Mouse (Mus musculus) CH12.LX (cell line): Measurements from ENCODE around the gene Prap1. TPM values are rescaled to one million over a fixed set of nuclear protein-coding genes. Genes with fewer than 3 reads are reported as not detected.

ENCODE experiments used
- DNase-seq: peaks from one replicate; pipeline ENCODE4 v3.0.0-alpha.2; 2013; ENCODE audit errors: extremely low read depth
- H3K27ac ChIP-seq: 2 replicates; pipeline ENCODE4 v1.5.1; 2012; ENCODE audit warnings: low read depth, mild to moderate bottlenecking, control low read depth, moderate library complexity; ENCODE audit not compliant: insufficient read depth
- H3K27me3 ChIP-seq: replicated peaks from 2 replicates; pipeline ENCODE3; 2012; ENCODE audit warnings: inconsistent platforms
- H3K36me3 ChIP-seq, 2 experiments: replicated peaks in 1 of 2; 2 replicates each; pipeline versions ENCODE3 to v1.6.1; 2012; ENCODE audit warnings: inconsistent platforms in 1 of 2, low read length in 1 of 2, mild to moderate bottlenecking in 1 of 2, mixed read lengths in 1 of 2, moderate library complexity in 1 of 2; ENCODE audit not compliant: control insufficient read depth in 1 of 2, insufficient read depth in 1 of 2
- H3K4me1 ChIP-seq, 2 experiments: 2 replicates each; pipeline ENCODE4 v1.6.1; 2012; ENCODE audit warnings: inconsistent platforms in 1 of 2, moderate library complexity in 1 of 2; ENCODE audit not compliant: insufficient read depth in 2 of 2, control insufficient read depth in 1 of 2
- H3K4me2 ChIP-seq: 2 replicates; pipeline ENCODE4 v1.6.1; 2012; ENCODE audit warnings: low read depth, mild to moderate bottlenecking, control low read depth; ENCODE audit not compliant: poor library complexity, insufficient read depth, severe bottlenecking
- H3K4me3 ChIP-seq, 3 experiments: fragments of 150-350 bp in 1 of 3; sonication (generic) in 1 of 3; replicated peaks in 1 of 3; 2 replicates each; pipeline versions ENCODE3 to v1.5.1; 2011 to 2012; ENCODE audit warnings: low read depth in 2 of 3, low read length in 2 of 3, mild to moderate bottlenecking in 2 of 3, moderate library complexity in 2 of 3, control low read depth in 1 of 3, improper control_type of control experiment in 1 of 3, inconsistent platforms in 1 of 3, mixed read lengths in 1 of 3; ENCODE audit not compliant: poor library complexity in 1 of 3
- H3K79me2 ChIP-seq: replicated peaks from 2 replicates; pipeline ENCODE4 v1.6.1; 2012; ENCODE audit warnings: mild to moderate bottlenecking, moderate library complexity; ENCODE audit not compliant: control insufficient read depth, poor library complexity, insufficient read depth, severe bottlenecking; ENCODE audit errors: extremely low read depth
- H3K9ac ChIP-seq: 2 replicates; pipeline ENCODE4 v1.6.1; 2012; ENCODE audit warnings: low read depth, mild to moderate bottlenecking, control low read depth, moderate library complexity; ENCODE audit not compliant: insufficient read depth
- H3K9me3 ChIP-seq: replicated peaks from 2 replicates; pipeline ENCODE3; 2012; ENCODE audit warnings: low read length, inconsistent platforms, mixed read lengths
- CHD1 ChIP-seq: IDR thresholded peaks from 2 replicates; pipeline ENCODE4 v1.6.1; 2012; ENCODE audit warnings: low read depth, low read length, improper control_type of control experiment, inconsistent platforms
- CHD2 ChIP-seq: IDR thresholded peaks from 2 replicates; pipeline ENCODE4 v1.6.1; 2011; ENCODE audit warnings: low read length, improper control_type of control experiment
- CTCF ChIP-seq, 2 experiments: IDR thresholded peaks in 1 of 2; conservative IDR thresholded peaks in 1 of 2; 2 replicates each; pipeline ENCODE4 v1.5.1; 2011 to 2012; ENCODE audit warnings: low read depth in 2 of 2, low read length in 2 of 2, improper control_type of control experiment in 1 of 2, inconsistent platforms in 1 of 2, mild to moderate bottlenecking in 1 of 2, moderate library complexity in 1 of 2
- E2F4 ChIP-seq: IDR thresholded peaks from 2 replicates; pipeline ENCODE4 v1.6.1; 2011; ENCODE audit warnings: low read depth, low read length, improper control_type of control experiment; ENCODE audit not compliant: insufficient replicate concordance
- ETS1 ChIP-seq: conservative IDR thresholded peaks from 2 replicates; pipeline ENCODE4 v1.6.1; 2012; ENCODE audit warnings: low read depth, mild to moderate bottlenecking, inconsistent platforms, low read length, improper control_type of control experiment, moderate library complexity
- GABPA ChIP-seq: IDR thresholded peaks from 2 replicates; pipeline ENCODE4 v1.6.1; 2012; ENCODE audit warnings: low read depth, low read length, improper control_type of control experiment, inconsistent platforms; ENCODE audit not compliant: insufficient replicate concordance
- HCFC1 ChIP-seq: IDR thresholded peaks from 2 replicates; pipeline ENCODE4 v1.6.1; 2012; ENCODE audit warnings: low read depth, mild to moderate bottlenecking, inconsistent platforms, low read length, improper control_type of control experiment
- JUN ChIP-seq: IDR thresholded peaks from 2 replicates; pipeline ENCODE4 v1.6.1; 2011; ENCODE audit warnings: low read depth, mild to moderate bottlenecking, low read length, improper control_type of control experiment, moderate library complexity; ENCODE audit not compliant: insufficient read depth
- JUND ChIP-seq: conservative IDR thresholded peaks from 2 replicates; pipeline ENCODE4 v1.6.1; 2011; ENCODE audit warnings: low read depth, low read length, improper control_type of control experiment
- MXI1 ChIP-seq: IDR thresholded peaks from 2 replicates; pipeline ENCODE4 v1.6.1; 2011; ENCODE audit warnings: mild to moderate bottlenecking, low read depth, low read length, improper control_type of control experiment
- NELFE ChIP-seq: IDR thresholded peaks from 2 replicates; pipeline ENCODE4 v1.6.1; 2011; ENCODE audit warnings: low read depth, low read length, improper control_type of control experiment
- NRF1 ChIP-seq: IDR thresholded peaks from 2 replicates; pipeline ENCODE4 v1.6.1; 2014; ENCODE audit warnings: low read depth, mild to moderate bottlenecking, inconsistent platforms, low read length, improper control_type of control experiment, moderate library complexity
- PAX5 ChIP-seq: IDR thresholded peaks from 2 replicates; pipeline ENCODE4 v1.6.1; 2012; ENCODE audit warnings: low read length, inconsistent platforms, mixed read lengths
- POLR2AphosphoS2 ChIP-seq: IDR thresholded peaks from 2 replicates; pipeline ENCODE4 v1.6.1; 2011; ENCODE audit warnings: low read depth, low read length, improper control_type of control experiment
- RAD21 ChIP-seq: IDR thresholded peaks from 2 replicates; pipeline ENCODE4 v1.6.1; 2011; ENCODE audit warnings: low read depth, mild to moderate bottlenecking, low read length, improper control_type of control experiment, moderate library complexity
- RCOR1 ChIP-seq: conservative IDR thresholded peaks from 2 replicates; pipeline ENCODE4 v1.6.1; 2012; ENCODE audit warnings: low read depth, mild to moderate bottlenecking, inconsistent platforms, low read length, improper control_type of control experiment
- SMC3 ChIP-seq: IDR thresholded peaks from 2 replicates; pipeline ENCODE4 v1.6.1; 2011; ENCODE audit warnings: low read depth, low read length, improper control_type of control experiment
- TBP ChIP-seq: conservative IDR thresholded peaks from 2 replicates; pipeline ENCODE4 v1.6.1; 2011; ENCODE audit warnings: low read depth, low read length, improper control_type of control experiment
- TCF12 ChIP-seq: IDR thresholded peaks from 2 replicates; pipeline ENCODE4 v1.6.1; 2014; ENCODE audit warnings: low read depth, mild to moderate bottlenecking, inconsistent platforms, low read length, improper control_type of control experiment
- dilution Hi-C: fragments of 300-500 bp; cut with MboI; formaldehyde crosslinking; loops from 2 replicates; pipeline ENCODE4 v1.14.3; 2020; ENCODE audit warnings: low sequenced_read_pairs; ENCODE audit not compliant: extremely low pct_unique_long_range_greater_than_20kb, extremely low pct_ligation_motif_present
- in situ Hi-C: fragments of 300-500 bp; cut with MboI; formaldehyde crosslinking; loops from 3 replicates; pipeline ENCODE4 v1.14.3; 2019; ENCODE audit warnings: low sequenced_read_pairs, low pct_ligation_motif_present, low pct_unique_long_range_greater_than_20kb, mixed read lengths
- polyA plus RNA-seq: library from polyadenylated mRNA; unstranded; fragments of >175 nt; gene quantifications from 2 replicates; pipeline ENCODE4 v1.2.1, GENCODE M21; 2012; ENCODE audit warnings: low read depth; ENCODE audit not compliant: insufficient read length
- total RNA-seq, 2 experiments: library from RNA; depleted of rRNA; stranded (reverse); fragments of 300-350 nt in 1 of 2; fragments of >200 nt in 1 of 2; gene quantifications; 2 replicates each; pipeline ENCODE4 v1.2.3; 2012 to 2014

Prap1 gene
- total RNA-seq (2012; rRNA removed) (not detected in 2 replicates), total RNA-seq (2014; rRNA removed) (not detected in 2 replicates), polyA plus RNA-seq (not detected in 2 replicates)

GRCm38 (mm10) chr7:140092924-140093528 is at the start of gene Prap1:
TSS of gene Prap1 (plus strand) at chr7:140093395.
- dilution Hi-C loops (no loop called here), in situ Hi-C loops (loop anchor here (25.0 kb wide), 1 partner anchor 744 kb away; the partner anchor contains the start of genes Odf3, Scgb1c1 and Urah)
- Histone ChIP-seq H3K79me2 (no peaks in the 10 kb centered on the region), H3K9me3 (no peaks in the 10 kb centered on the region), H3K4me1 (peaks cover 0 to 10% of the 10 kb centered on the region in 2 experiments; a peak in 1 of 4 replicates), H3K9ac (no peak within 1 kb of the TSS), H3K4me3 (no peak within 1 kb of the TSS), H3K4me2 (no peak within 1 kb of the TSS), H3K27me3 (no peaks in the 10 kb centered on the region), H3K27ac (no peak within 1 kb of the TSS; the same call in 1 of the 2 replicates), H3K36me3 (no peaks in the 10 kb centered on the region)
- no peak for TF ChIP-seq ETS1
- no peak for TF ChIP-seq JUND
- TF ChIP-seq E2F4 = no peak
- TF ChIP-seq CHD2 = no peak
- no peak for TF ChIP-seq JUN
- no peak for TF ChIP-seq GABPA
- TF ChIP-seq TBP = no peak
- TF ChIP-seq CHD1 = no peak
- TF ChIP-seq PAX5 = no peak
- no peak for TF ChIP-seq RCOR1
- DNase-seq = no peak

DNA sequence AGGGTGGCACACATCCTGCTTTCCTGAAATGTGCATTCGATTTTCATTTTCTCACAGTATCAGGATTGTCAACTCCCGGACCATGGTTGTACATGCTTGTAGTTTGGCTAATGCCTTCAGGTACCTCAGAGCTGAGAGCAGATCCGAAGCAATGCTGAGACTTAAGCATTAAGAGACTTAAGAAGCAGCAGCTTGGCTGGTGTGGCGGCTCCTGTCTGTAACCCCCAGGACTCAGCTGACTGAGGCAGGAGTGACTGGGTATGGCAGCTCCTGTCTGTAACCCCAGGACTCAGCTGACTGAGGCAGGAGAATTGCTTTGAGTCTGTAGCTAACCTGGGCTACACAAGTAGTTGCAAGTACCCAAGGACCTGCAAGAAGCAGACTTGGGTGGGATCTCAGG is 47.6 kb upstream of the Prap1 start:
- Histone ChIP-seq H3K27ac (no peak overlapping the region), H3K9me3 (peaks cover 12% of the 10 kb centered on the region), H3K36me3 (peaks cover 2 to 6% of the 10 kb centered on the region in 2 experiments), H3K4me1 (peaks cover 0 to 3% of the 10 kb centered on the region in 2 experiments; a peak in 1 of 4 replicates), H3K4me2 (no peak overlapping the region), H3K79me2 (no peaks in the 10 kb centered on the region), H3K9ac (no peak overlapping the region), H3K4me3 (no peak overlapping the region), H3K27me3 (peaks cover 8% of the 10 kb centered on the region)
- DNase-seq = no peak
- dilution Hi-C loops = no loop called here
- in situ Hi-C loops = no loop called here
- TF ChIP-seq RAD21 = no peak
- TF ChIP-seq TCF12 = no peak
- no peak for TF ChIP-seq HCFC1
- no peak for TF ChIP-seq CTCF (conservative IDR thresholded peaks at IDR 0.05 in 1 of 2, IDR thresholded peaks at IDR 0.05 in 1 of 2; ENCODE audit: low read depth in 2 of 2, low read length in 2 of 2)
- no peak for TF ChIP-seq NRF1
- TF ChIP-seq PAX5 = no peak
- TF ChIP-seq POLR2AphosphoS2 = no peak
- TF ChIP-seq MXI1 = no peak
- TF ChIP-seq SMC3 = no peak
- TF ChIP-seq NELFE = no peak
